Mouse (Mus musculus): ENCODE data around the gene Plcb1.

The Plcb1 gene

GRCm38 (mm10) chr2:134785970-134786855, at the start of gene Plcb1:
Plcb1 (plus strand) TSS chr2:134786067.
- peak; percentile 82 to 87 for DNase-seq

GRCm38 (mm10) chr2:134755537-134755936, 30.3 kb upstream of the Plcb1 start:
- no peak for DNase-seq

- no peak for DNase-seq
These were observed 29.8 kb upstream of the Plcb1 start for GRCm38 (mm10) chr2:134756086-134756485.

GRCm38 (mm10) chr2:134761029-134761428, 24.8 kb upstream of the Plcb1 start:
- DNase-seq, result no peak

GRCm38 (mm10) chr2:134763406-134763990, 22.4 kb upstream of the Plcb1 start:
- no peak for DNase-seq

- DNase-seq, result no peak
These were observed 21.4 kb upstream of the Plcb1 start for GRCm38 (mm10) chr2:134764506-134764905.

- no peak for DNase-seq
These were observed 6.0 kb upstream of the Plcb1 start for GRCm38 (mm10) chr2:134779826-134780225.

- DNase-seq, result no peak
These were observed 5.6 kb upstream of the Plcb1 start for GRCm38 (mm10) chr2:134780316-134780715.

- no peak for DNase-seq
These were observed 986 bp downstream of the Plcb1 start for GRCm38 (mm10) chr2:134786856-134787250.

- peak; percentile 26 to 31 for DNase-seq
These were observed 1.6 kb downstream of the Plcb1 start for GRCm38 (mm10) chr2:134787336-134788095.

- DNase-seq, result no peak
These were observed 7.1 kb downstream of the Plcb1 start for GRCm38 (mm10) chr2:134792926-134793325.

GRCm38 (mm10) chr2:134800226-134800625, 14.4 kb downstream of the Plcb1 start:
- peak in 1 of 2 experiments; percentile 13 for DNase-seq

- no peak for DNase-seq
These were observed 30.5 kb downstream of the Plcb1 start for GRCm38 (mm10) chr2:134816383-134816782.

- DNase-seq, result no peak
These were observed 31.4 kb downstream of the Plcb1 start for GRCm38 (mm10) chr2:134817058-134817840.

- DNase-seq, result no peak
These were observed 35.3 kb downstream of the Plcb1 start for GRCm38 (mm10) chr2:134821176-134821575.

- no peak for DNase-seq
These were observed 39.8 kb downstream of the Plcb1 start for GRCm38 (mm10) chr2:134825645-134826044.

- no peak for DNase-seq
These were observed 40.5 kb downstream of the Plcb1 start for GRCm38 (mm10) chr2:134826111-134827005.

- peak; percentile 68 to 76 for DNase-seq
These were observed 42.1 kb downstream of the Plcb1 start for GRCm38 (mm10) chr2:134827778-134828487.

- DNase-seq, result peak; percentile 52 to 54
These were observed 46.0 kb downstream of the Plcb1 start for GRCm38 (mm10) chr2:134831861-134832260.

- peak in 1 of 2 experiments; percentile 44 for DNase-seq
These were observed 50.2 kb downstream of the Plcb1 start for GRCm38 (mm10) chr2:134836097-134836496.

GRCm38 (mm10) chr2:134838185-134838584, 52.3 kb downstream of the Plcb1 start:
- no peak for DNase-seq
